Comparison of ENCODE assay signal across 25 mouse cellular contexts in the genomic region with DNA sequence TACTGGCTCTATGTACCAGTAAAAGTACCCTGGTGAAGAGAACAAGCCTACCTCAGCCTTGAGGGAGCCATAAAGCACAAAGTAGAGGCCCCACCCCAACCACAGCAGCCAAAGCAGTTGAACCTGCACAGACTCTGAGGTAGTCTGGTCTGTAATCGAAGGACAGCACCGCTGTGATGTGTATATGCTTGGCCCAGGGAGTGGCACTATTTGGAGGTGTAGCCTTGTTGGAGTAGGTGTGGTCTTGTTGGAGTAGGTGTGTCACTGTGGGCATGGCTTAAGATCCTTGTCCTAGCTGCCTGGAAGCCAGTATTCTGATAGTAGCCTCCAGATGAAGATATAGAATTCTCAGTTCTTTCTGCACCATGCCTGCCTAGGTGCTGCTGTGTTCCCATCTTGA. TPM values are rescaled to one million over a fixed set of nuclear protein-coding genes. Genes with fewer than 3 reads are reported as not detected.
DNase-seq lines count a peak whose midpoint lies in the region; ATAC-seq and TF ChIP-seq lines count a peak whose summit lies in the region.
"Had no signal": no experiment of that assay in that cellular context is flagged by ENCODE, and none has a peak within 500 bp of the region (broad histone marks: within the 10 kb centered on the region; RNA-seq: fewer than 3 reads in every experiment).

No protein-coding gene starts in this region.

- TF ChIP-seq POLR2A in kidney, adult 2 months (IDR thresholded peaks at IDR 0.05; ENCODE audit: low read depth, low read length), result no peak

- H3K9ac ChIP-seq in liver, embryonic 13.5 days, result no peak overlapping the region
- H3K9ac ChIP-seq in liver, embryonic 11.5 days (ENCODE audit: low read depth, low read length), result no peak overlapping the region
- no peak overlapping the region for H3K9ac ChIP-seq in stomach, postnatal 0 days (ENCODE audit: low read length)
- H3K9ac ChIP-seq: embryonic facial prominence, embryonic 13.5 days; forebrain, embryonic 12.5 days; forebrain, embryonic 15.5 days; heart, embryonic 13.5 days; hindbrain, embryonic 14.5 days had no signal

- no peak overlapping the region for H3K27ac ChIP-seq in liver, embryonic 13.5 days
- H3K27ac ChIP-seq in liver, embryonic 11.5 days (ENCODE audit: low read depth, low read length), result no peak overlapping the region
- 0 out of 2 replicates have a peak overlapping the region, but pooled peaks have one; percentile 2 for H3K27ac ChIP-seq in macrophage
- no peak overlapping the region for H3K27ac ChIP-seq in stomach, postnatal 0 days (replicated peaks)
- H3K27ac ChIP-seq in kidney, adult 2 months (ENCODE audit: insufficient read depth, low read depth, low read length), result no peak overlapping the region
- H3K27ac ChIP-seq: embryonic facial prominence, embryonic 13.5 days; forebrain, embryonic 12.5 days; forebrain, embryonic 15.5 days; heart, adult 2 months; heart, embryonic 10.5 days; heart, embryonic 13.5 days; hindbrain, embryonic 14.5 days; hindbrain, postnatal 0 days had no signal

- H3K9me3 ChIP-seq in liver, embryonic 13.5 days (replicated peaks), result no peaks in the 10 kb centered on the region
- H3K9me3 ChIP-seq in liver, embryonic 11.5 days (ENCODE audit: control insufficient read depth, low read length), result no peaks in the 10 kb centered on the region
- no peaks in the 10 kb centered on the region for H3K9me3 ChIP-seq in stomach, postnatal 0 days (ENCODE audit: control insufficient read depth, low read length)
- H3K9me3 ChIP-seq: embryonic facial prominence, embryonic 13.5 days; forebrain, embryonic 12.5 days; forebrain, embryonic 15.5 days; heart, embryonic 10.5 days; heart, embryonic 13.5 days had no signal

- H3K36me3 ChIP-seq in liver, embryonic 13.5 days, result no peaks in the 10 kb centered on the region
- no peaks in the 10 kb centered on the region for H3K36me3 ChIP-seq in liver, embryonic 11.5 days (ENCODE audit: control insufficient read depth, insufficient read depth, low read length)
- no peaks in the 10 kb centered on the region for H3K36me3 ChIP-seq in macrophage (ENCODE audit: inconsistent target)
- H3K36me3 ChIP-seq in stomach, postnatal 0 days (ENCODE audit: control insufficient read depth, insufficient read depth, low read length), result no peaks in the 10 kb centered on the region
- H3K36me3 ChIP-seq in kidney, adult 2 months (ENCODE audit: control insufficient read depth, insufficient read depth, low read length), result no peaks in the 10 kb centered on the region
- H3K36me3 ChIP-seq: embryonic facial prominence, embryonic 13.5 days; forebrain, embryonic 12.5 days; forebrain, embryonic 15.5 days; heart, embryonic 10.5 days; heart, embryonic 13.5 days had no signal

- no peaks in the 10 kb centered on the region for H3K79me2 ChIP-seq in macrophage (ENCODE audit: inconsistent target)

- peak; percentile 29; the same call in 1 of the 2 replicates for ATAC-seq in liver, embryonic 13.5 days (ENCODE audit: low read depth)
- no peak for ATAC-seq in liver, embryonic 11.5 days (replicated peaks; ENCODE audit: low FRiP score)
- ATAC-seq in stomach, postnatal 0 days (ENCODE audit: low FRiP score, low TSS enrichment), result peak; percentile 80
- ATAC-seq: activated CD4-positive, CD25-positive, alpha-beta regulatory T cell, adult 4 months; forebrain, embryonic 15.5 days; hindbrain, postnatal 0 days had no signal

- H3K4me2 ChIP-seq in liver, embryonic 13.5 days, result no peak overlapping the region
- no peak overlapping the region for H3K4me2 ChIP-seq in liver, embryonic 11.5 days
- no peak overlapping the region for H3K4me2 ChIP-seq in stomach, postnatal 0 days (replicated peaks; ENCODE audit: low read depth)
- H3K4me2 ChIP-seq: embryonic facial prominence, embryonic 13.5 days; forebrain, embryonic 12.5 days; forebrain, embryonic 15.5 days; heart, embryonic 13.5 days; hindbrain, embryonic 14.5 days had no signal

- no peaks in the 10 kb centered on the region for H3K4me1 ChIP-seq in liver, embryonic 13.5 days (replicated peaks)
- no peaks in the 10 kb centered on the region for H3K4me1 ChIP-seq in liver, embryonic 11.5 days (replicated peaks; ENCODE audit: control insufficient read depth, insufficient read depth, low read length)
- no peaks in the 10 kb centered on the region for H3K4me1 ChIP-seq in stomach, postnatal 0 days (replicated peaks; ENCODE audit: control insufficient read depth, insufficient read depth)
- no peaks in the 10 kb centered on the region for H3K4me1 ChIP-seq in kidney, adult 2 months (ENCODE audit: control insufficient read depth, insufficient read depth, low read length)
- H3K4me1 ChIP-seq: embryonic facial prominence, embryonic 13.5 days; forebrain, embryonic 12.5 days; forebrain, embryonic 15.5 days had no signal

- H3K4me3 ChIP-seq in liver, embryonic 13.5 days (replicated peaks), result no peak overlapping the region
- H3K4me3 ChIP-seq in liver, embryonic 11.5 days (ENCODE audit: low read depth, low read length), result no peak overlapping the region
- no peak overlapping the region for H3K4me3 ChIP-seq in macrophage (ENCODE audit: inconsistent target)
- no peak overlapping the region for H3K4me3 ChIP-seq in stomach, postnatal 0 days (ENCODE audit: low read depth, low read length)
- no peak overlapping the region for H3K4me3 ChIP-seq in kidney, adult 2 months (ENCODE audit: insufficient read depth, low read depth, low read length)
- H3K4me3 ChIP-seq: embryonic facial prominence, embryonic 13.5 days; erythroblast, embryonic 14.5 days; forebrain, embryonic 12.5 days; forebrain, embryonic 15.5 days; heart, adult 2 months; heart, embryonic 10.5 days; heart, embryonic 13.5 days had no signal

- no peaks in the 10 kb centered on the region for H3K27me3 ChIP-seq in liver, embryonic 13.5 days
- no peaks in the 10 kb centered on the region for H3K27me3 ChIP-seq in liver, embryonic 11.5 days (replicated peaks; ENCODE audit: control insufficient read depth, insufficient read depth, low read length)
- H3K27me3 ChIP-seq in stomach, postnatal 0 days (ENCODE audit: control insufficient read depth, insufficient read depth, low read length), result no peaks in the 10 kb centered on the region
- no peaks in the 10 kb centered on the region for H3K27me3 ChIP-seq in kidney, adult 2 months (replicated peaks; ENCODE audit: control insufficient read depth, insufficient read depth, low read length)
- H3K27me3 ChIP-seq: embryonic facial prominence, embryonic 13.5 days; forebrain, embryonic 12.5 days; forebrain, embryonic 15.5 days; heart, embryonic 13.5 days had no signal

- WGBS in liver, embryonic 13.5 days (ENCODE audit: insufficient replicate concordance), result 63% methylated on average over 2 of the region's 2 CpGs
- 75% methylated on average over 2 of the region's 2 CpGs for WGBS in liver, embryonic 11.5 days
- WGBS in macrophage (ENCODE audit: missing documents), result 88% methylated on average over 2 of the region's 2 CpGs
- WGBS in stomach, postnatal 0 days, result 61% methylated on average over 2 of the region's 2 CpGs
- WGBS in kidney, adult 2 months, result 93% methylated on average over 2 of the region's 2 CpGs

- TF ChIP-seq EP300 in stomach, postnatal 0 days (optimal IDR thresholded peaks at IDR 0.05), result no peak

- no peak for TF ChIP-seq CTCF in stomach, postnatal 0 days (IDR thresholded peaks at IDR 0.05; ENCODE audit: low read depth)
- no peak for TF ChIP-seq CTCF in kidney, adult 2 months (conservative IDR thresholded peaks at IDR 0.05; ENCODE audit: insufficient read depth, insufficient read length, low read depth, low read length)

- no peak for DNase-seq in liver, embryonic 13.5 days
- DNase-seq in liver, embryonic 11.5 days (ENCODE audit: low spot score), result no peak
- DNase-seq in stomach, postnatal 0 days (ENCODE audit: low spot score), result peak; percentile 19
- no peak for DNase-seq in kidney, adult 2 months
- no peak for DNase-seq in left cerebral cortex, adult 8-10 months (ENCODE audit: low spot score in 2 of 2)
- DNase-seq: adrenal gland, postnatal 10 days; cerebellum, adult 11 months; cerebellum, adult 2 months; cerebellum, adult 9-11 months; cerebellum, postnatal 25 days; gastrocnemius, postnatal 10 days; gastrocnemius, postnatal 36 days; heart, adult 2 months; heart, postnatal 14 days; heart, postnatal 4 days had no signal

RNA-seq across cellular contexts. Expression of gene Plxna1, which starts 29.8 kb away (rescaled TPM):
- polyA plus RNA-seq in liver, embryonic 13.5 days (2015; fragmentation: Nextera tagmentation; extraction: Ambion mirVana), result 1.8 and 2.5 TPM in 2 replicates
- 7.5 and 7.7 TPM in 2 replicates for polyA plus RNA-seq in liver, embryonic 11.5 days (2014; fragmentation: Nextera tagmentation; extraction: Ambion mirVana)
- total RNA-seq in macrophage (2018; cell fraction: chromatin; rRNA removed), result 100 to 1,000 TPM; 244 to 996 (median 329) TPM
- total RNA-seq in macrophage (2018; cell fraction: cytosol; rRNA removed), result 100 to 1,000 TPM; 124 to 243 (median 189) TPM
- 100 to 1,000 TPM; 209 to 537 (median 340) TPM for total RNA-seq in macrophage (2018; cell fraction: nucleus; rRNA removed)
- polyA plus RNA-seq in macrophage (2018), result 66.7 to 104 TPM (median 93.3 TPM) in 3 replicates
- polyA plus RNA-seq in stomach, postnatal 0 days (2015; fragmentation: Nextera tagmentation; extraction: Ambion mirVana), result 10.3 and 11.5 TPM in 2 replicates
- polyA plus RNA-seq in kidney, adult 2 months (2012; rRNA removed), result 33.1 and 33.2 TPM in 2 replicates
- 10 to 100 TPM; 49.7 to 53.1 (median 51.4) TPM for total RNA-seq in left cerebral cortex, adult 8-10 months (2022)
